Mouse (Mus musculus) stomach, postnatal 0 days (tissue): ENCODE data around the gene Banf2.

Experiments
- CTCF ChIP-seq: IDR thresholded peaks from 2 replicates; pipeline ENCODE4 v1.5.1; 2016; ENCODE audit warnings: antibody characterized with exemption, low read depth, mild to moderate bottlenecking, moderate library complexity
- EP300 ChIP-seq: optimal IDR thresholded peaks from 2 replicates; pipeline ENCODE3; 2016; ENCODE audit warnings: antibody characterized with exemption

DNA sequence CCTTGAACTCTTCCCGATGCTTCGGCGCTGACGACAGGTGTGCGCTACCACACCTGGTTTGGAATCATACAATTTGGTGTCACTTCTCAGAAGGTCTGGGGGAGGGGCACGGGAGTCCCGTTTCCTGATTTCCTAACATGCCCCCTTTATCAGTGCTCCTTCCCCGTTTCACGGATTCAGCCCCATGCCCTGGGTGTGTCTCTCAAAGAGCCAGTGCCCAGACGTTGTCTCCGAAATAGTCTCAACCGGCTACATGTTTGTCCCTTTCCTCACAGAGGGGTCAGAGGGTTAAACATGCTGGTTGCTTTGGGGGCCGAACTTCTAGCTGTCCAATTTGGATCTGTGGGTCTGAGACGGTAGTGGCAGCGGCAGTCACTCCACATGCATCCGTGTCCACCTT is 89.2 kb downstream of the Banf2 start:
- TF ChIP-seq CTCF (no peak), EP300 (no peak)
